Mouse (Mus musculus) heart, postnatal 0 days (tissue): Measurements from ENCODE around the gene Trip12.

Experiments
- CTCF ChIP-seq: IDR thresholded peaks from 2 replicates; pipeline ENCODE4 v1.5.1; 2016; ENCODE audit warnings: antibody characterized with exemption, control low read depth, low read depth
- EP300 ChIP-seq: IDR thresholded peaks from 2 replicates; pipeline ENCODE4 v1.6.1; 2016; ENCODE audit warnings: antibody characterized with exemption, low read depth

DNA sequence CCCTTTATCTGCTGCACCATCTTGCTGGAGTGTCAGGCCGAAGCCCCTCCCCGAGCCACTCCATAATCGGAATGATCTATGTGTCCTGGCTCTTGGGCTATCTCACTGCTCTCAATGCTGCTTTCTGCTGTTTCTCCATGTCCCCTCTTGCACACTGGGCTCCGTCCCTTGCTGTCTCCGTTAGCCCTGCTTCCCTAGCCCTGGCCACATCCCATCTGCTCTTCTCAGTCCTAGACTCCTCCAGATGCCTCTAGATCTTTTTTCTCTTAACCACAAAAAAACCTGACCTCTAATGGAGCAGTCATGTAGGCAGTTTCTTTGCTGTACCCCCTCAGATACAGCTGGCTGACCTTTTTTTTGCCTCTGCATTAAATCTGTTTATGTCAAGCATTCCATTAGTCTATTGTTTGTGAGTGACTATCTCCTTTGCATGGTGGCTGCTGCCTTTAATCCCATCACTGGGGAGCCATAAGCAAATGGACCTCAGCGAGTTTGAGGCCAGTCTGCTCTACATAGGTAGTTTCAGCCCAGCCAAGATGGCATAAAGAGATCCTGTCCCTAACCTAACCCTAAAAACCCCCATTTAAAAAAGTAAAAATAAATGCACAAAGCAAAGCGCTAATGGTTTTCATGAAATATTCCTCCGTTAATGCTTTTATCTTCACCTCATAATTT, 49.2 kb upstream of the Trip12 start:
- TF ChIP-seq CTCF = no peak
- TF ChIP-seq EP300 = no peak
